Mouse (Mus musculus) embryonic stem cell, embryonic (primary cell): ENCODE measurements at regions not wholly inside any gene's neighbourhood (a gene's known extent, or its start where the extent isn't known, plus 50 kb on each side); places are given as distances from the start of the nearest gene placed in this dataset.

Experiments used
- CTCF ChIA-PET, 4 experiments: fragments of 300-600 bp in 2 of 4; fragments of 350-600 bp in 2 of 4; sonication (Branson Sonifier 250); formaldehyde crosslinking; loops; one replicate each; lab custom pipeline; 2022; ENCODE audit warnings: inconsistent platforms in 2 of 4; lab: Charles Lee
- POLR2A ChIA-PET, 4 experiments: fragments of 300-600 bp in 2 of 4; fragments of 350-600 bp in 2 of 4; sonication (Branson Sonifier 250); formaldehyde crosslinking; loops; one replicate each; lab custom pipeline; 2022; ENCODE audit warnings: antibody characterized with exemption in 4 of 4, inconsistent platforms in 1 of 4; lab: Charles Lee

DNA sequence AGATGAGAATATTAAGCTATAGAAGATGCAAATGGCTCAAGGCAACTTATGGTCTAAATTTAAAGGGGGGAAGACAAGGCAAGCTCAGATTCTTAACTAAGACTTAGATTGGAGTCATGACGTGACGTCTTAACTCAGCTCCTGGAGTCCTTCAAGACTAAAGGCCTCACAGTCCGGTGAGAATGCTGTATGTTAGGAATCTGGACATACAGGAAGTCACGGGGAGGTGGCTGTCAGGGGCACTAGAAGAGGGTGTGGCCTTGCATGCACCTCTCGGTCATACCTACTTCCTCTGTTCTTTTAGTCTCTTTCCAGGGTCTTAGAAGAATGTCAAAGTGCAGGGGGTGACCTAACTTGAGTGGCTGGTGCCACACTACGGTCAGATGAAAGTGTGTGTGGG lies 91.5 kb upstream of the Parp11 start:
- ChIA-PET POLR2A (no interaction called here), CTCF (interaction anchor here in 1 of 4 experiments (0.6 kb wide), 1 partner anchor 213 kb away, joined by 3 read pairs; no protein-coding TSS in a partner anchor)

DNA sequence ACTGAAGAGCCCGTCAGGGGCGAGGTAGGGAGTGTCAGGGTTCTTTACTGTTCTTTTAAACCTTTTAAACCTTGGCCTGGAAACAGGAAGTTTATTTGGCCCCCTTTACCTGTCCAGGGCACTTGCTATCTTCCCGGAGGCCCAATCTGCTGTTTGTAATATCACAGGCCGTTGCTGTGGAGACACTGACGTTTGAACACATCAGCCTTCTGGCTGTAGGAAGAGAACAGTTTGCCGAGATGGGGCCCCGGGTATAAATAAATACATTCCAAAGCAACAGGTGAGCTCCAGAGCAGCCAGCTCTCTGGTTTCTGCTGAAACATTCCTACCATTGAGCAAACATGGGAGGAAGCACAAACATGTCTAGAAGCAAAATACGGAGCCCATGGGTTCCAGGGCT lies 90.2 kb upstream of the Parp11 start:
- ChIA-PET POLR2A (interaction anchor here in 1 of 4 experiments (1.1 kb wide), 1 partner anchor 47 kb away, joined by 3 read pairs; no protein-coding TSS in a partner anchor), CTCF (no interaction called here)

DNA sequence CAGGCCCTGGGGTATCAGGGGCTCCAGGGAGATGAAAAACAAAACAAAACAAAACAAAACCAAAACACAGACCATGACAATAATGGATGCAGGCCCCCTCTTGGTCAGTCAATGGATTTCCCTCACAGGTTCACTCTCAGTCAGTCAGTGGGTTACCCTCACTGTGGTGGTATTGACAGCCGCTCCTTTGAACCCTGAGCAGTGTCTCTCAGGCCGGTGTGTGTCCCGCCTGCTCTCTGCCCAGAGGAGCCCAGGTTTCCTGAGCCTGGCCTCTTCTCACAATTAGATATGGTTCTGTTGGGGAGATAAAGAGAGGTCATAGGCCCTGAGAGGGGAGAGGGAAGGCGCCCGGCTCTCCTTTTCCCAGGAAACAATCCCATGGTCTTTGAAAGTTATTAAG lies 87.8 kb upstream of the Parp11 start:
- POLR2A ChIA-PET, result interaction anchor here in 1 of 4 experiments (1.1 kb wide), 1 partner anchor 20 kb away, joined by 3 read pairs; no protein-coding TSS in a partner anchor
- CTCF ChIA-PET, result interaction anchor here in 2 of 4 experiments (1.0 to 2.0 kb wide), 9 partner anchors 9 to 217 kb away, joined by 3 to 12 read pairs (median 4); partner anchors contain the start of gene Parp11 (in 1 of the 2)

DNA sequence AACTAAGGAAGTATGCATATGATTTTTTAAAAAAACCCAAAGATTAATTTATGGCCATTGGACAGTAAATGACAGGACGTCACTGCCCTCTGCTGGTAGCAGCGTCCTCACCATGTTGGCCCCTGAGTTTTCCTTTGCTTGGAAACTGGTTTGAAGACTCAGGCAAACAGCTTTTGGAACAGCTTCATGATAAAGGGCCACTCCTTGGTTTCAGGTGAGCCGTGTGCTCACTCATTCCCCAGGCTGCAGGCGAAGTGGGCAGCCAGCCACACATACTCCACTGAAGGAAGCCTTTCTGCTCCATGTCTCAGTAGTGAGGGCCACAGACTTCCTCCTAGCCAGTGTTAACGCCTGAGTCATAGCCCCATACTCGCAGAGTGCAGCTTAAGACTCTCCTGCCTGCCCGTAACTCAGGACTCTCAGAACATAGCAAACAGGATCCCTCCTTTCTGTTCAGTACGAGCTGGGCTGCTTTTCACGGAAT lies 87.2 kb upstream of the Parp11 start:
- ChIA-PET POLR2A (interaction anchor here in 1 of 4 experiments (1.1 kb wide), 1 partner anchor 21 kb away, joined by 3 read pairs; no protein-coding TSS in a partner anchor), CTCF (interaction anchor here (0.6 to 2.0 kb wide), 16 partner anchors 10 to 796 kb away, joined by 3 to 12 read pairs (median 4); partner anchors contain the start of gene Parp11 (in 1 of the 4))

DNA sequence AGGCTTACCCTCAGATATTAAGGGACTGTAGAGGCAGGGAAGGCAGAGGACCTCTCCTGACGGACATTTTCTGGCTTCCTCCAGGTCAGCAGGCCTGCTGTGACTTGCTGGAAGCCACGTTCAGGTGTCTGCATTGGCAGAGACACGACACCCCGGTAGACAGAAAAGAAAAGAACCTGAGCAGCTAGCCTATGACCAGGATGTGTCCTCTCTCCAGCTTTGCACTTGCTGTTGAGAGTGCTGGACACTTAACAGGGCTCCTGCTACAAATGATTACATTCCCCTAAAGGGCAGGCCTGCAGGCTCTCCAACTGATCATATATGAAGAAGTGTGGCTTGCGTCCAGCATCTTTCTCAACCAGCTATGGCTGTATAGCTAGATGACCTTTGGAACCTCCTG lies 84.5 kb upstream of the Parp11 start:
- ChIA-PET POLR2A (no interaction called here), CTCF (interaction anchor here in 1 of 4 experiments (0.7 kb wide), 1 partner anchor 154 kb away, joined by 3 read pairs; no protein-coding TSS in a partner anchor)

DNA sequence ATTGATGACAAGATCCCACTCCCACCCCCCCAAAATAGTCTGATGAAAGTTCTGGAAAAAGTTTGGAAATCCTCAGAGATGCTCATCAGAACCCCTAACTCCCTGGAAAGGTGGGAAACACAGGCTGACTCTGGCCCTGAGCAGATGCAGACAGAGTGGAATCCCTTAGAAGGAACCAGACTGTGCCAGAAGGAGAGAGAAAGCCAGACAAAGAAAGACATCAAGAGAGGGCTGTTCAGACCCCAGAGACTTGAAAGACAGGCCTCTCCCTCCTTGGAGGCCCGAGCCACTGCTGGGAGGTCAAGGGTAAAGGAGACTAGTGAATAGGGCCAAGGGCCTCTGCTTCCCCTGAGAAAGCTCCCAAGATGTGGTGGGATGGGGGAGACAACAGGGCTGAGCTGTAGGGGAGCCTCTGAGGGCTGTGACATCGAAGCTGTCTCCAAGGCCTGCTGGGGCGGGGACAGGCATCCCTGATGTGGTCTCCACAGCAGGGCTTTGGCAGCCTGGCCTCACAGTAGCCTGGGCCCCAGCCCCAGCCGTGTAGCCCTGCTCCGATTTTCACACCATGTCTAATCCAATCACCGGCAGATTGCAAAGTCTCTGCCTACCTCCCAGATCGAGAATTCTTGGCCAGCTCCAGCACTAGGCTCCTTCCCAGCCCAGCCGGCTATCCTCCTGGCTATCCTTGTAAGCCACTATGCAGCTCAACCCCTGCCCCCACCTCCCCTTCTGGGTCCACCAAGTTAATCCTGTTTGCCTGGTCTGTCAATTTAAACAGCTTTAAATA lies 83.5 kb upstream of the Parp11 start:
- CTCF ChIA-PET, result interaction anchor here (0.6 to 1.4 kb wide), 5 partner anchors 155 to 328 kb away, joined by 3 to 4 read pairs (median 3); no protein-coding TSS in a partner anchor
- POLR2A ChIA-PET, result no interaction called here

DNA sequence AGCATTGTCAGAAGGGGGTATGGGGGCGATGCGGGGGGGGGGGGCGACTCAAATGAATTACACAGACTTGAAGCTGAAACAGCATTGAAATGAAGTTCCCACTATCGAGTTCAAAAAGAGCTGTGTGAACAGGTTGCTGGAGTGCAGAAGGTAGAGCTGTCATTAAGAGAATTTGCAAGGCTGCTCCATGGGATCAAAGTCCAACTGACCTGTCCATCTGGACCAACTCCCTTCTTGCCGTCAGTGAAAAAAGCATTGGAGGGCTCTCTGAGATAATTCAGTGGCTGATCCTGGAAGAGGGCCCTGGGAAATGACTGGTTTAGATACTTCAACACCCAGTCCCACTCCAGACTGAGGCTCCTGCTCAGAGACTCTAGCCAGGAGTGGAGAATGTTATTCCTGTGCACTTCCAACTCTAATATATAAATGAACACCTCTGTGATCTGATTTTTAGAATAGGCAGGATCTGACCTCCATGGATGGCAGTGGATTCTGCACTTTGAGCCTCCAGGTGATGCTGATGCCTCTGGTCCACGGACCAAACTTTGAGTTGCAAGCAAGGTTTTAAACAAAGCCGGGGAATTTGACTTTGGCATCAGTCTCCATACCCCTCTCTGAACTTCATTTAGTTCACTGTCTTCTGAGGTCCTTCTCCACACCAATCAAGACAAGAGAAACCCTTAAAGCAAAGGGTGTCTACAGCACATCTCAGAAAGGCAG lies 82.6 kb upstream of the Parp11 start:
- POLR2A ChIA-PET, result interaction anchor here in 2 of 4 experiments (0.6 kb wide), 2 partner anchors 28 to 36 kb away, joined by 3 to 4 read pairs; no protein-coding TSS in a partner anchor
- CTCF ChIA-PET, result interaction anchor here in 3 of 4 experiments (1.0 to 1.5 kb wide), 3 partner anchors 222 to 329 kb away, joined by 3 to 4 read pairs (median 3); no protein-coding TSS in a partner anchor

DNA sequence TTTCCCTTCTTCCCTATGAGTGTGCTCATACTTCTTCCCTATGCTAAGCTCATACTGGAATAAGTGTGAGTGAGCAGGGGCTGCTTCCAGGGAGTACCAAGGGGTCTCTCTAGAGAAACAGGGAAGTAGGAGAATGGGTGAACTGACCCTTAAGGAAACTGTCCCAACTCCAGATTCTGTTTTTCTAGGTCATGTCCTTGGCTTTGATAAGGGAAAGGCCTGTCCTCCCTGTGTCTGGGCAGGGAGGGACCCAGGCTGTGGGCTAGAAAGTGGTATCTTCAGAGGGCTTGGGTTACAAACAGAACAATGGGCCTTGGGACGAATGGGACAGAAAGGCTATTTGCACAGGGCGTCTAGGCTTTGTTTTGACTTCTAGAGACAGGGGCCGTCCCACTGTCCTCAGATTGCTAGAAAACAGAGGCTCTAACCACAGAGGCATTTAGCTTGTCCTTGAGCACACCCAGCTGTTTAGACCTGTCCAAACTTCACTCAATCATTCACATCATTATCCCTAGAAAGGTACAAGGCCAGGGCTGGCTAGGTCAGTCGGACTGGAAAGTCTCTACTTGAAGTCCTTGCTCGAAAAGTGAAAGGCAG lies 82.0 kb upstream of the Parp11 start:
- ChIA-PET POLR2A (no interaction called here), CTCF (interaction anchor here in 1 of 4 experiments (1.5 kb wide), 1 partner anchor 222 kb away, joined by 3 read pairs; no protein-coding TSS in a partner anchor)

DNA sequence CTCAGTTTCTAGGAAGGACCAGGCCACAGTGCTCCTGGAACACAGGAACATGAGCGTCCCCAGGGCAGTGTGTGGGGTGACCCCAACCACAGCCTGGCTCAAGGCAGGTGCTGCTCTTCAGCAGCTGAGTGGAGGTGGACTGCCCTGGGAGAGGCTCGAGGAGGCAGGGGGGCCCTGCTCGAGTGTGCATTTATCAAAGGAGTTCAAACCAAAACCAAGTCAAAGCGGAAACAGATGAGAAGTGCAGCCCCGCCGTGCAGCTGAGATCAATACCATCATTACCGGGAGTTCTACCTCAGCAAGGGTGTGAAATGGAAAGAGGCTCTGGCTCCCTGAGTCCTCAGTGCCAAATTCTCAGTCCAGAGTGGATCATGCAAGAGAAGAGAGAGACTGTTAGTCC lies 81.4 kb upstream of the Parp11 start:
- POLR2A ChIA-PET, result no interaction called here
- CTCF ChIA-PET, result interaction anchor here in 1 of 4 experiments (1.5 kb wide), 1 partner anchor 223 kb away, joined by 3 read pairs; no protein-coding TSS in a partner anchor

DNA sequence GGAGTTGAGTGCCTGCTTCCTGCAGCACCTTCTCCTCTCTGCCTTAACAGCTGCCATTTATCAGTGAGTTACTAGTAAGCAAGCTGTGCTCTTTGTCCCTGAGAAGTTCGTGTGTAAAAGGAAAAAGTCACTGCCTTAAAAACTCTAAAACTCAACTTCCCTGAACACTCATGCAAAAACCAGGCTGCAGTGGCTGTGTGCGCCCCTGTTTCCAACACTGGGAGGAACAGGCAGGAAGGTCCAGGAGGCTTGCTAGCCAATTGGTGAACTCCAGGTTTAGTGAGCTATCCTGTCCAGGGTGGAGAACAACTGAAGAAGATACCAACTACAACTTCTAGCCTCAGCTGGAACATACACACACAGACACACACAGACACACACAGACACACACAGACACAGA lies 81.0 kb upstream of the Parp11 start:
- CTCF ChIA-PET, result no interaction called here
- POLR2A ChIA-PET, result no interaction called here

DNA sequence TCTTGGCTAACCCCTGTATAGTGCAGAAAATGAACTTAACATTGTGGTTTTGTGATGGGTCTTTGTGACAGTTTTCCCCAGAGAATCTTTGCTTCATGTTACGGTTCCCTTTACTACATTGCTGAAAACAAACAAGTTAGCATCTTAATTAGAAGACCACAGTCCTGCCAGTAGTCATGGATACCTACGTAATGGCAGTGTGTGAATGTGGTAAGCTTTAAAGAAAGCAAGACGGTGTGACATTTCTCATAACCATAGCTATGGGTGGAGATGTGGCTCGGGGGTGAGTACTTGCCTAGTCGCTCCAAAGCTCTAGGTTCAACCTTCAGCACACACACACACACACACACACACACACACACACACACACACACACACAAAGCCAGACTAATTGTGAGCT lies 73.6 kb upstream of the Parp11 start:
- ChIA-PET CTCF (interaction anchor here in 3 of 4 experiments (0.6 to 1.3 kb wide), 3 partner anchors 14 to 480 kb away, joined by 3 to 4 read pairs (median 3); no protein-coding TSS in a partner anchor), POLR2A (interaction anchor here in 1 of 4 experiments (0.8 to 1.1 kb wide), 2 partner anchors 236 to 582 kb away, joined by 3 read pairs; no protein-coding TSS in a partner anchor)

DNA sequence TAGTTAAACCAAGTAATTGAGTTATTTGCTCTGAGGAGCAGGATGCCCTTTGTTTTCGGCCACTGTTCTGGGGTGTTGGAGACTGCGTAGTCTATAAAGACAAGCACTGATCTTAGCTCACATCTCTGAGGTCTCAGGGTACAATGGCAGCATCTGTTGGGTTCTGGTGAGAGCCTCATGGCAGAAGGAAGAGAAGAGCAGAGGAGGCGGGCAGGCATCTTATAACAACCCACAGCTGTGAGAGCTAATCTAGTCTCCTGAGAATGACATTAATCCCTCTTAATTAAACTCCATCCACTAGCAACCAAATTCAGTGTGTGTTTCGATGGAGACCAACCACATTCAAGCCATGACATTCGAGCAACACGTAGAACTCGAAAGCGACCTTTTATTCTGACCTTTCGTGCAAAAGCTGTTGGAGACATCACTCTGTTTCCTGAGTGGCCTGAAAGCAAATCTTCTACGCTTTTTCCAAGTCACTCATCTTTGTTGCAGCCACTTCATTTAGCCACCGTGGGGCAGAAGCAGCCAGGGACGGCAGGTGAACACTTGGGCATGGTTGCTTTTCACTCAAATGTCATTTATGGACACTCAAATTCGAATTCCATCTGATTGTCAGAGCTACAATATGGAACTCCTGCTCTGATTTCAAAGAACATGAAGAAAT lies 72.7 kb upstream of the Parp11 start:
- ChIA-PET CTCF (interaction anchor here in 2 of 4 experiments (0.6 kb wide), 2 partner anchors 44 to 479 kb away, joined by 3 to 4 read pairs; no protein-coding TSS in a partner anchor), POLR2A (interaction anchor here in 1 of 4 experiments (1.1 kb wide), 1 partner anchor 237 kb away, joined by 3 read pairs; no protein-coding TSS in a partner anchor)

DNA sequence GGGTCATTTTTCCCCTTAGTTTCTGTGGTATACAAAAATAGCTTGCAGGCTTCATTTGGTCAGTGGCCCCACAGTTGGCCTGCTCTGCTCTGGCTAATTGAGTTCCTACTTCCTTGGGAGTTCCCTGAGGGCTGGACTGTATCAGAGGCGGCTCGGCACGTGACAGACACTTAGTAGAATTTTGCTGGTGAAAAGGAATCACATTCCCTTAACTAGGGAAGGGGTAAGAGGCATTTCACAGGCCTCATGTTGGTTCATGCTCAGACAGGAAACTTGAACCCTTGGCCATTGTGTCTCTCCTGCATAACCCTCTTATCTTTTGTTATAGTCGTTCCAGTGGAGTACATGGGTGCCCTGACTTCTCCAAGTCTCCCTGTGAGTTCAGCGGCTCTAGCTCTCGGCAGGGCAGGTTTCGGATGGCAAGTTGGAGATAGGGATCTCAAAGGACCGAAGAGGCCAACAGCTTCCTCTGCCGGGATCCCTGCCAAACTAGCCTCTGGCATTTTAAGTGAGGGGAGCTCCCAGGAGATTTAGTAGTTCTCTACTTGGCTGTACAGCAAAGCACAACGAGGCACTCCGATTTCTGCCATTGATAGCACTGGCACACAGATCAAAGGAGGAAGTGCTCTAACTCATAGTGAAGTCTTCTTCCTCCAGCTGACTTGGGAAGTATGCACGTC lies 72.0 kb upstream of the Parp11 start:
- CTCF ChIA-PET, result interaction anchor here in 2 of 4 experiments (0.5 to 1.0 kb wide), 4 partner anchors 15 to 297 kb away, joined by 3 to 7 read pairs (median 4); no protein-coding TSS in a partner anchor

DNA sequence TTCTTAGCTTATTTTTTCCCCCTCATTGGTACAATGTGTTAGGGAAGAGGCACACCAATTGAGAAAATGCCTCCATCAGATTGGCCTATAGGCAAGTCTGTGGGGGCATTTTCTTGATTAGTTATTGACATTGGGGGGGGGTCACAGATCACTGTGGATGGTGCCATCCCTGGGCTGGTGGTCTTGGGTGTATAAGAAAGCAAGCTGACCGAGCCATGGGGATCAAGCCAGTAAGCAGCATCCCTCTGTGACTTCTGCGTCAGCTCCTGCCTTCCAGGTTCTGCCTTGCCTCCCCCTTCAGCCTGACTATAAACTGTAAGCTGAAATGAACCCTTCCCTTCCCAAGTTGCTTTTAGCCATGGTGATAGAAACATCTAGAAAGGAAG lies 71.5 kb upstream of the Parp11 start:
- CTCF ChIA-PET, result interaction anchor here in 2 of 4 experiments (0.5 to 1.0 kb wide), 3 partner anchors 16 to 296 kb away, joined by 3 to 7 read pairs (median 5); no protein-coding TSS in a partner anchor
- POLR2A ChIA-PET, result interaction anchor here in 1 of 4 experiments (0.5 to 0.6 kb wide), 2 partner anchors 20 to 278 kb away, joined by 3 read pairs; no protein-coding TSS in a partner anchor

More for the DNA sequence above, 72.0 kb upstream of the Parp11 start:
- POLR2A ChIA-PET, result interaction anchor here in 1 of 4 experiments (0.6 kb wide), 1 partner anchor 279 kb away, joined by 3 read pairs; no protein-coding TSS in a partner anchor

DNA sequence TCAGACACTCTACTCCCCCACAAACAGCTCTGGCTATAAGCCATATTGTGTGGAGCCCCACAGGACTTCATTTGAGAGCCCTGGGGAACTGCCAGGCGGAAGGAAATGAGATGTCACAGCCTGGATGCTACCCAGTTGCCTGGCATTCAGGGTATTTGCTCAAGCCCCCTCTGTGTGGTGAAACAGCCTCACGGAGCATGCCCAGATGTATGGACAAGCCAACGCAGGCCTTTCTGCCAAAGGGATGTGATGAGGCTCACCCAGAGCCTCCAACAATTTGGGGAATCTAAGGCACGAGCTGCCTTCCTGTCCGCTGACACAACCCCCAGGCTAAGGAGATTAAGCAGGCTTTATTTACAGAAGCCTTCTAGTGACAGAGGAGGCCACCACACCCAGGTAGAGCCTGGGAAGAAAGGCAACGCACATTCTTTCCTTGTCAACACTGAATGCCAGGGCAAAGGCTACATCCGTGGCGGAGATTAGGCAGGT lies 70.9 kb upstream of the Parp11 start:
- POLR2A ChIA-PET, result interaction anchor here in 1 of 4 experiments (0.5 kb wide), 1 partner anchor 19 kb away, joined by 3 read pairs; no protein-coding TSS in a partner anchor
- CTCF ChIA-PET, result interaction anchor here in 1 of 4 experiments (1.0 kb wide), 1 partner anchor 16 kb away, joined by 5 read pairs; no protein-coding TSS in a partner anchor

DNA sequence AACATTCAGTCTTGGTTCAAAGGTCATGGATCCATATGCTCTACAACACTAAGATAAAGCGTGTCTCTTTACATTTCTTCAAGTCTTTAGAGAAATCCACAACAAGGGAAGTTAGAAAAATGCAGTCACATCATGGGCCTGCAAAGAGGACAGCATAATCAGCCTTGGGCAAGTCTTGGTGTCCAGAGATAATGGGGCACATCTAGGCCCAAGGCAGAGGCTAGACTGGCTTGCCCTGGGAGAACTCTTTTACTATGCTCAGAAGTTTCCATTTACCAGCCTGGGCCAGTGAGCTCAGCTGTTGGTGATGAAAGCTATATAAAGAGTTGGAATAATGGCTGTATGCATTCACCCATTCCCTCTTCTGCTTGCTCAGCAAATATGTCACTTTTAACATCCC lies 67.9 kb upstream of the Parp11 start:
- POLR2A ChIA-PET, result no interaction called here

More for the DNA sequence above, 67.9 kb upstream of the Parp11 start:
- CTCF ChIA-PET, result interaction anchor here in 1 of 4 experiments (1.1 kb wide), 1 partner anchor 237 kb away, joined by 3 read pairs; no protein-coding TSS in a partner anchor
